Mouse (Mus musculus) frontal cortex, postnatal 25 days (tissue): ENCODE measurements at regions not wholly inside any gene's neighbourhood (a gene's known extent, or its start where the extent isn't known, plus 50 kb on each side); places are given as distances from the start of the nearest gene placed in this dataset.

Experiments
- DNase-seq, 2 experiments: peaks; one replicate each; pipeline ENCODE4 v3.0.0; 2022; ENCODE audit warnings: low spot score in 2 of 2

- DNase-seq = no peak
Observed at GRCm38 (mm10) chr4:9083526-9083925, 844.7 kb upstream of the Car8 start.

GRCm38 (mm10) chr4:9081701-9082562, 843.1 kb upstream of the Car8 start:
- DNase-seq = no peak

GRCm38 (mm10) chr4:9080821-9081493, 842.1 kb upstream of the Car8 start:
- DNase-seq = no peak

GRCm38 (mm10) chr4:9079828-9080245, 841.0 kb upstream of the Car8 start:
- DNase-seq = no peak

GRCm38 (mm10) chr4:9074447-9074846, 835.6 kb upstream of the Car8 start:
- DNase-seq = no peak

GRCm38 (mm10) chr4:9073736-9074428, 835.0 kb upstream of the Car8 start:
- DNase-seq = no peak

GRCm38 (mm10) chr4:9072321-9072720, 833.5 kb upstream of the Car8 start:
- DNase-seq = no peak

- no peak for DNase-seq
Observed at GRCm38 (mm10) chr4:9067874-9068273, 829.0 kb upstream of the Car8 start.

GRCm38 (mm10) chr4:9065981-9066815, 827.4 kb upstream of the Car8 start:
- no peak for DNase-seq

- DNase-seq = no peak
Observed at GRCm38 (mm10) chr4:9061941-9062340, 823.1 kb upstream of the Car8 start.

- no peak for DNase-seq
Observed at GRCm38 (mm10) chr4:9060221-9060620, 821.4 kb upstream of the Car8 start.

GRCm38 (mm10) chr4:9057676-9058075, 818.8 kb upstream of the Car8 start:
- DNase-seq = no peak

GRCm38 (mm10) chr4:9057113-9057512, 818.3 kb upstream of the Car8 start:
- no peak for DNase-seq

GRCm38 (mm10) chr4:9055876-9056275, 817.0 kb upstream of the Car8 start:
- DNase-seq = no peak

GRCm38 (mm10) chr4:9055266-9055820, 816.5 kb upstream of the Car8 start:
- DNase-seq = no peak

GRCm38 (mm10) chr4:9048817-9049216, 810.0 kb upstream of the Car8 start:
- DNase-seq = no peak

- no peak for DNase-seq
Observed at GRCm38 (mm10) chr4:9047151-9047550, 808.3 kb upstream of the Car8 start.

GRCm38 (mm10) chr4:9046436-9046835, 807.6 kb upstream of the Car8 start:
- DNase-seq = no peak

- no peak for DNase-seq
Observed at GRCm38 (mm10) chr4:9046030-9046429, 807.2 kb upstream of the Car8 start.

- no peak for DNase-seq
Observed at GRCm38 (mm10) chr4:9036005-9036404, 797.2 kb upstream of the Car8 start.

- no peak for DNase-seq
Observed at GRCm38 (mm10) chr4:9035350-9035749, 796.5 kb upstream of the Car8 start.
